In genomic region chr4:140704166-140704565, GRCm38 (mm10) we compare ENCODE assay signal across 8 mouse cellular contexts. TPM values are rescaled to one million over a fixed set of nuclear protein-coding genes. Genes with fewer than 3 reads are reported as not detected.
DNase-seq lines count a peak whose midpoint lies in the region; ATAC-seq and TF ChIP-seq lines count a peak whose summit lies in the region.

No protein-coding gene starts in this region.

- TF ChIP-seq EP300 in CH12.LX (IDR thresholded peaks at IDR 0.05; ENCODE audit: low read length), result no peak
- no peak for TF ChIP-seq EP300 in liver, embryonic 14.5 days (IDR thresholded peaks at IDR 0.05; ENCODE audit: low read depth)

- peaks cover 74% of the 10 kb centered on the region for H3K79me2 ChIP-seq in CH12.LX (replicated peaks; ENCODE audit: control insufficient read depth, extremely low read depth, insufficient read depth, poor library complexity, severe bottlenecking)

- H3K4me3 ChIP-seq in erythroblast, embryonic 14.5 days (replicated peaks), result peak overlapping the region; percentile 89
- peak overlapping the region in 2 of 3 experiments; percentile 63 to 81 for H3K4me3 ChIP-seq in CH12.LX (replicated peaks in 1 of 3; ENCODE audit: low read depth in 2 of 3, low read length in 2 of 3, poor library complexity in 1 of 3)
- H3K4me3 ChIP-seq in forebrain, postnatal 0 days (ENCODE audit: low read depth, low read length), result no peak overlapping the region
- peak overlapping the region in 1 of 2 experiments; percentile 83; a peak in 2 of 4 replicates for H3K4me3 ChIP-seq in liver, embryonic 14.5 days (ENCODE audit: insufficient read depth in 1 of 2, low read depth in 2 of 2, low read length in 2 of 2)

- TF ChIP-seq CTCF in CH12.LX (conservative IDR thresholded peaks at IDR 0.05 in 1 of 2, IDR thresholded peaks at IDR 0.05 in 1 of 2; ENCODE audit: low read depth in 2 of 2, low read length in 2 of 2), result no peak
- TF ChIP-seq CTCF in forebrain, postnatal 0 days (IDR thresholded peaks at IDR 0.05; ENCODE audit: low read depth), result no peak
- TF ChIP-seq CTCF in liver, embryonic 14.5 days (IDR thresholded peaks at IDR 0.05; ENCODE audit: low read depth), result no peak

- no peaks in the 10 kb centered on the region for H3K27me3 ChIP-seq in erythroblast, embryonic 14.5 days (ENCODE audit: control insufficient read depth)
- H3K27me3 ChIP-seq in CH12.LX (replicated peaks), result no peaks in the 10 kb centered on the region
- H3K27me3 ChIP-seq in forebrain, postnatal 0 days (ENCODE audit: insufficient read depth, low read length), result peaks cover 7% of the 10 kb centered on the region
- no peaks in the 10 kb centered on the region for H3K27me3 ChIP-seq in liver, embryonic 14.5 days (ENCODE audit: control insufficient read depth, insufficient read depth, low read length)

- TF ChIP-seq POLR2A in CH12.LX (IDR thresholded peaks at IDR 0.05; ENCODE audit: low read depth, low read length), result no peak

- WGBS in forebrain, postnatal 0 days, result 26% methylated on average over 4 of the region's 4 CpGs
- 56% methylated on average over 4 of the region's 4 CpGs for WGBS in liver, embryonic 14.5 days (ENCODE audit: insufficient replicate concordance)

- peak overlapping the region; percentile 92; the same call in 1 of the 2 replicates for H3K9ac ChIP-seq in CH12.LX (ENCODE audit: insufficient read depth, low read depth)
- no peak overlapping the region; the same call in 1 of the 2 replicates for H3K9ac ChIP-seq in forebrain, postnatal 0 days
- H3K9ac ChIP-seq in liver, embryonic 14.5 days (replicated peaks), result peak overlapping the region; percentile 94

- H3K27ac ChIP-seq in CH12.LX (ENCODE audit: insufficient read depth, low read depth), result no peak overlapping the region
- H3K27ac ChIP-seq in forebrain, postnatal 0 days (ENCODE audit: low read depth, low read length), result no peak overlapping the region
- no peak overlapping the region; the same call in 1 of the 2 replicates for H3K27ac ChIP-seq in liver, embryonic 14.5 days

- H3K9me3 ChIP-seq in erythroblast, embryonic 14.5 days (ENCODE audit: control insufficient read depth, low read length), result no peaks in the 10 kb centered on the region
- no peaks in the 10 kb centered on the region for H3K9me3 ChIP-seq in CH12.LX (replicated peaks; ENCODE audit: low read length)
- H3K9me3 ChIP-seq in forebrain, postnatal 0 days (ENCODE audit: low read length), result no peaks in the 10 kb centered on the region
- no peaks in the 10 kb centered on the region for H3K9me3 ChIP-seq in liver, embryonic 14.5 days (ENCODE audit: control insufficient read depth, low read length)

- dilution Hi-C loops in CH12.LX (cut with MboI; ENCODE audit: extremely low pct_ligation_motif_present, extremely low pct_unique_long_range_greater_than_20kb, low sequenced_read_pairs), result no loop called here

- in situ Hi-C loops in CH12.LX (cut with MboI; ENCODE audit: low pct_ligation_motif_present, low pct_unique_long_range_greater_than_20kb, low sequenced_read_pairs), result no loop called here

- H3K4me2 ChIP-seq in CH12.LX (ENCODE audit: insufficient read depth, low read depth, poor library complexity, severe bottlenecking), result peak overlapping the region; percentile 91
- peak overlapping the region; percentile 87 for H3K4me2 ChIP-seq in forebrain, postnatal 0 days (ENCODE audit: low read depth)
- H3K4me2 ChIP-seq in liver, embryonic 14.5 days (ENCODE audit: low read depth), result peak overlapping the region; percentile 97

- H3K4me1 ChIP-seq in erythroblast, embryonic 14.5 days (ENCODE audit: control insufficient read depth), result peaks cover 71% of the 10 kb centered on the region
- peaks cover 8 to 60% of the 10 kb centered on the region in 2 experiments for H3K4me1 ChIP-seq in CH12.LX (ENCODE audit: control insufficient read depth in 1 of 2, insufficient read depth in 2 of 2)
- peaks cover 5% of the 10 kb centered on the region; the same call in 1 of the 2 replicates for H3K4me1 ChIP-seq in forebrain, postnatal 0 days (ENCODE audit: insufficient read depth)
- H3K4me1 ChIP-seq in liver, embryonic 14.5 days (replicated peaks; ENCODE audit: control insufficient read depth in 2 of 2, insufficient read depth in 2 of 2, low read length in 1 of 2), result peaks cover 27 to 29% of the 10 kb centered on the region in 2 experiments

- H3K36me3 ChIP-seq in erythroblast, embryonic 14.5 days (ENCODE audit: control insufficient read depth), result peaks cover 60% of the 10 kb centered on the region
- peaks cover 51 to 63% of the 10 kb centered on the region in 2 experiments for H3K36me3 ChIP-seq in CH12.LX (replicated peaks in 1 of 2; ENCODE audit: control insufficient read depth in 1 of 2, insufficient read depth in 1 of 2, low read length in 1 of 2)
- peaks cover 14% of the 10 kb centered on the region for H3K36me3 ChIP-seq in forebrain, postnatal 0 days (ENCODE audit: insufficient read depth)
- H3K36me3 ChIP-seq in liver, embryonic 14.5 days (replicated peaks; ENCODE audit: control insufficient read depth, insufficient read depth, low read depth), result peaks cover 33% of the 10 kb centered on the region

- no peak for DNase-seq in CH12.LX (ENCODE audit: extremely low read depth)
- DNase-seq in forebrain, postnatal 0 days, result no peak
- no peak for DNase-seq in liver, embryonic 14.5 days (ENCODE audit: low read depth in 3 of 3, low spot score in 3 of 3)
- no peak for DNase-seq in layer of hippocampus, postnatal 25 days (ENCODE audit: extremely low spot score in 1 of 2, low spot score in 1 of 2)
- DNase-seq in frontal cortex, postnatal 10 days (ENCODE audit: low spot score in 2 of 2), result no peak

- TF ChIP-seq RAD21 in CH12.LX (IDR thresholded peaks at IDR 0.05; ENCODE audit: low read depth, low read length), result no peak

- no peak for ATAC-seq in erythroblast, adult 5-6 weeks (replicated peaks; ENCODE audit: low FRiP score, poor library complexity, severe bottlenecking)
- no peak for ATAC-seq in forebrain, postnatal 0 days
- no peak for ATAC-seq in liver, embryonic 14.5 days (ENCODE audit: insufficient read depth)
- ATAC-seq in granulocyte monocyte progenitor cell, adult 5-6 weeks (replicated peaks; ENCODE audit: poor library complexity, severe bottlenecking), result no peak

TF ChIP-seq in CH12.LX, 34 proteins besides CTCF, POLR2A, EP300 and RAD21:
- TF ChIP-seq ELF1 (IDR thresholded peaks at IDR 0.05; ENCODE audit: low read depth, low read length) (no peak), POLR2AphosphoS2 (IDR thresholded peaks at IDR 0.05; ENCODE audit: low read depth, low read length) (peak; percentile 51; the same call in 1 of the 2 replicates), BHLHE40 (IDR thresholded peaks at IDR 0.05; ENCODE audit: low read depth, low read length) (no peak), UBTF (IDR thresholded peaks at IDR 0.05; ENCODE audit: low read depth, low read length) (no peak)

RNA-seq across cellular contexts. Expression of gene Rcc2, which starts 3.8 kb away (rescaled TPM):
- polyA plus RNA-seq in erythroblast, embryonic 14.5 days (2012), result 31.0 and 36.3 TPM in 2 replicates
- 10.6 and 17.8 TPM in 2 replicates for total RNA-seq in erythroblast, adult 5-6 weeks (2015; ENCODE audit: low replicate concordance)
- total RNA-seq in erythroblast, adult 5-6 weeks (2017; ENCODE audit: low replicate concordance), result 21.0 and 24.1 TPM in 2 replicates
- total RNA-seq in CH12.LX (2012; rRNA removed), result 244 and 249 TPM in 2 replicates
- 187 TPM in 2 replicates for total RNA-seq in CH12.LX (2014; rRNA removed)
- 319 and 348 TPM in 2 replicates for polyA plus RNA-seq in CH12.LX (2012; ENCODE audit: insufficient read length, low read depth)
- 55.2 and 62.3 TPM in 2 replicates for total RNA-seq in forebrain, postnatal 0 days (2014; rRNA removed)
- 20.3 and 20.8 TPM in 2 replicates for polyA plus RNA-seq in forebrain, postnatal 0 days (2015; fragmentation: Nextera tagmentation; extraction: Ambion mirVana)
- 44.0 and 50.3 TPM in 2 replicates for polyA plus RNA-seq in liver, embryonic 14.5 days (2012; rRNA removed)
- polyA plus RNA-seq in liver, embryonic 14.5 days (2014; fragmentation: Nextera tagmentation; extraction: Ambion mirVana), result 16.5 and 27.6 TPM in 2 replicates
- total RNA-seq in layer of hippocampus, postnatal 25 days (2021), result 10 to 100 TPM; 87.9 to 88.8 TPM
- 150 and 183 TPM in 2 replicates for total RNA-seq in granulocyte monocyte progenitor cell, adult 5-6 weeks (2014; fragmentation: Nextera tagmentation)
- 146 and 176 TPM in 2 replicates for total RNA-seq in granulocyte monocyte progenitor cell, adult 5-6 weeks (2017)

RNA-seq across cellular contexts. Expression of gene Padi6, which starts 38.3 kb away (rescaled TPM):
- polyA plus RNA-seq in erythroblast, embryonic 14.5 days (2012), result not detected in 2 replicates
- total RNA-seq in erythroblast, adult 5-6 weeks (2015; ENCODE audit: low replicate concordance), result not detected in 2 replicates
- not detected in 2 replicates for total RNA-seq in erythroblast, adult 5-6 weeks (2017; ENCODE audit: low replicate concordance)
- total RNA-seq in CH12.LX (2012; rRNA removed) (not detected in 2 replicates), CH12.LX (2014; rRNA removed) (not detected in 2 replicates)
- 0.25 TPM in 1 of 2 replicates, not detected in the other for polyA plus RNA-seq in CH12.LX (2012; ENCODE audit: insufficient read length, low read depth)
- 0.08 TPM in 1 of 2 replicates, not detected in the other for total RNA-seq in forebrain, postnatal 0 days (2014; rRNA removed)
- polyA plus RNA-seq in forebrain, postnatal 0 days (2015; fragmentation: Nextera tagmentation; extraction: Ambion mirVana), result 0.11 and 0.18 TPM in 2 replicates
- polyA plus RNA-seq in liver, embryonic 14.5 days (2012; rRNA removed), result not detected in 2 replicates
- polyA plus RNA-seq in liver, embryonic 14.5 days (2014; fragmentation: Nextera tagmentation; extraction: Ambion mirVana), result not detected in 2 replicates
- not detected for total RNA-seq in layer of hippocampus, postnatal 25 days (2021)
- total RNA-seq in granulocyte monocyte progenitor cell, adult 5-6 weeks (2014; fragmentation: Nextera tagmentation), result not detected in 2 replicates
- total RNA-seq in granulocyte monocyte progenitor cell, adult 5-6 weeks (2017), result not detected in 2 replicates

RNA-seq across cellular contexts. Expression of gene Arhgef10l, which starts 38.4 kb away (rescaled TPM):
- 0.12 TPM in 1 of 2 replicates, not detected in the other for polyA plus RNA-seq in erythroblast, embryonic 14.5 days (2012)
- 1.5 and 7.3 TPM in 2 replicates for total RNA-seq in erythroblast, adult 5-6 weeks (2015; ENCODE audit: low replicate concordance)
- total RNA-seq in erythroblast, adult 5-6 weeks (2017; ENCODE audit: low replicate concordance), result 2.6 and 4.5 TPM in 2 replicates
- total RNA-seq in CH12.LX (2012; rRNA removed) (4.5 and 5.9 TPM in 2 replicates), CH12.LX (2014; rRNA removed) (9.7 and 10.2 TPM in 2 replicates)
- 14.6 and 15.8 TPM in 2 replicates for polyA plus RNA-seq in CH12.LX (2012; ENCODE audit: insufficient read length, low read depth)
- 52.5 and 59.0 TPM in 2 replicates for total RNA-seq in forebrain, postnatal 0 days (2014; rRNA removed)
- polyA plus RNA-seq in forebrain, postnatal 0 days (2015; fragmentation: Nextera tagmentation; extraction: Ambion mirVana), result 13.8 and 16.5 TPM in 2 replicates
- 2.4 and 2.8 TPM in 2 replicates for polyA plus RNA-seq in liver, embryonic 14.5 days (2012; rRNA removed)
- polyA plus RNA-seq in liver, embryonic 14.5 days (2014; fragmentation: Nextera tagmentation; extraction: Ambion mirVana), result 2.1 and 2.5 TPM in 2 replicates
- total RNA-seq in layer of hippocampus, postnatal 25 days (2021), result 10 to 100 TPM; 43.4 to 46.6 TPM
- 4.2 and 6.0 TPM in 2 replicates for total RNA-seq in granulocyte monocyte progenitor cell, adult 5-6 weeks (2014; fragmentation: Nextera tagmentation)
- 6.9 and 7.2 TPM in 2 replicates for total RNA-seq in granulocyte monocyte progenitor cell, adult 5-6 weeks (2017)
